In genomic region chr11:68835034-68835433, GRCm38 (mm10) we compare ENCODE assay signal across 24 mouse cellular contexts. TPM values are rescaled to one million over a fixed set of nuclear protein-coding genes. Genes with fewer than 3 reads are reported as not detected.
"Had no signal": no experiment of that assay in that cellular context is flagged by ENCODE, and none has a peak within 500 bp of the region (broad histone marks: within the 10 kb centered on the region; RNA-seq: fewer than 3 reads in every experiment).

No protein-coding gene starts in this region.

- H3K9me3 ChIP-seq: midbrain, embryonic 10.5 days; midbrain, embryonic 12.5 days; neural tube, embryonic 13.5 days; neural tube, embryonic 15.5 days had no signal

- DNase-seq: lung, adult 18-20 months; lung, embryonic 14.5 days; lung, postnatal 10 days; lung, postnatal 4 days; midbrain, embryonic 14.5 days; retina, postnatal 1 day; right cerebral cortex, adult 18-20 months; right cerebral cortex, postnatal 25 days; right cerebral cortex, postnatal 4 days; spleen, adult 18-20 months; thymus, adult 2 months; thymus, postnatal 25 days; thymus, postnatal 4 days had no signal

- H3K4me3 ChIP-seq: midbrain, embryonic 10.5 days; midbrain, embryonic 12.5 days; myocyte; neural tube, embryonic 13.5 days; neural tube, embryonic 15.5 days had no signal

- H3K27me3 ChIP-seq: midbrain, embryonic 12.5 days; neural tube, embryonic 13.5 days; neural tube, embryonic 15.5 days had no signal

- ATAC-seq: midbrain, embryonic 16.5 days had no signal

- H3K4me2 ChIP-seq: lung, embryonic 14.5 days; midbrain, embryonic 12.5 days; neural tube, embryonic 13.5 days; neural tube, embryonic 15.5 days had no signal

- H3K27ac ChIP-seq: midbrain, embryonic 10.5 days; midbrain, embryonic 12.5 days; neural tube, embryonic 13.5 days; neural tube, embryonic 15.5 days had no signal

- H3K9ac ChIP-seq: lung, embryonic 14.5 days; midbrain, embryonic 12.5 days; neural tube, embryonic 13.5 days; neural tube, embryonic 15.5 days had no signal

- H3K4me1 ChIP-seq: midbrain, embryonic 12.5 days; neural tube, embryonic 13.5 days; neural tube, embryonic 15.5 days had no signal

RNA-seq across cellular contexts. Expression of gene Rnf222, which starts 53.3 kb away (rescaled TPM):
- total RNA-seq: megakaryocyte, adult 5-6 weeks; megakaryocyte-erythroid progenitor cell, adult 5-6 weeks had no signal
- polyA plus RNA-seq: midbrain, embryonic 14.5 days; midbrain, embryonic 16.5 days; myocyte; neural tube, embryonic 13.5 days; neural tube, embryonic 15.5 days; small intestine, adult 2 months; stomach, embryonic 14.5 days; urinary bladder, adult 2 months had no signal
